Mouse (Mus musculus) c-Kit-positive CD71-positive TER-119-negative erythroid progenitor cells, embryonic 14.5 days (primary cell): ENCODE measurements around the gene Gfra1.

Experiments
- DNase-seq: peaks from one replicate; pipeline ENCODE4 v3.0.0-alpha.2; 2013; ENCODE audit warnings: low read depth

Gene Gfra1

GRCm38 (mm10) chr19:58251095-58251494 is 204.6 kb downstream of the Gfra1 start:
- DNase-seq, result no peak

DNA sequence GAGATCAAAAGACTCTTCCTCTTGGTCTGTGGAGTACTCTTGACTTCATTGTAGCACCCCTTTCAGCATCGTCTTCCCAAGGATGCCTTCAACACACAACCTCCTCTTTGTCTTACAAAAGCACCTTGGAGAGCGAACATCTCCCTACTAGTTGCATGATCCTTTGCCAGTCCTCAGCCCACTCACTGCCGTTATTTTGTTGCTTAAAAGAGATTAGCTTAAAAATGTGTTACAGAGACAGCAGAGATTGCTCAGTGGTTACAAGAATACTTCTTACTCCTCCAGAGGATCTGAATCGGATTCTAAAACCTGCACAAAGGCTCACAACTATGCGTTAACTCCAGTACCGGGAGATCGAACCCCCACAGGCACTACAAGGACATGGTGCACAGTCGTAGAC is 205.5 kb downstream of the Gfra1 start:
- no peak for DNase-seq

DNA sequence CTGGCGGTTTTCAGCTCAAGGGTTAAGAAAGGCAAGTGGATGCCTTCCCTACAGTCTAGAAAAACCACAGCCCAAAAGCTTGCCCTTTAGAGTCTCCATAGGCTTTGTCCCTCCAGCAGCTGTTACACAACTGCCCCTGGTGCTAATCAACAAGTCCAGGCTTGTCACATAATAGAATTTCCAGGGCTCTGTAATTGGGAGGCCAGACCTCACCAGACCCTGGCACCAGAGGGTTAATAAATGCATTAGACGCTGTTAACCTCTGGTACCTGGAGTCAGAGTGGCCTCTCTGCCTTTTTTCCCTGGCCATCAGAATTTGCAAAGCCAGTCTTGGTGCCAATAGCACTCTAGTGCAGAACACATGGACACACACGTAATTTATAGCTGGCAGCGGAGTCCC is 211.6 kb downstream of the Gfra1 start:
- DNase-seq, result no peak

GRCm38 (mm10) chr19:58243604-58244003 is 212.1 kb downstream of the Gfra1 start:
- no peak for DNase-seq

- DNase-seq, result no peak
Observed at GRCm38 (mm10) chr19:58238325-58238724, 217.4 kb downstream of the Gfra1 start.

DNA sequence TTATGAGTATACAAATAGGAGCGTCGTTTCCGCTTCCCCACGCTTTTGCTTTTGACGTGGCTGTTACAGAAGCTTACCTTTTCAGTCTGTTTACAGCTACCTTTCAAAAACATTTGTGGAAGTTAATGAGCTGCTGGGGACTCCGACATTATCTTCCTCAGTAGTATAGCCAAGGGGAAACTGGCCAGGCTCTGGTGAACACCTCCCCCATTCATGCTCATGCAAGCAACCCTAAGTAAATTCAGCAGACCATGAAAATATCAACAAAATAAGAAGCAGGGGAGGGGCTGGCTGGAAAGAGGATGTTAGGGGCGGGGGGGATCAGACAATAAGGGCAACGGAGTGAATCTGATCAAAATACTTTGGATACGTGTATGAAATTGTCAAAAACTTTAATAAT is 228.0 kb downstream of the Gfra1 start:
- DNase-seq, result no peak

GRCm38 (mm10) chr19:58226882-58227281 is 228.8 kb downstream of the Gfra1 start:
- DNase-seq, result no peak

DNA sequence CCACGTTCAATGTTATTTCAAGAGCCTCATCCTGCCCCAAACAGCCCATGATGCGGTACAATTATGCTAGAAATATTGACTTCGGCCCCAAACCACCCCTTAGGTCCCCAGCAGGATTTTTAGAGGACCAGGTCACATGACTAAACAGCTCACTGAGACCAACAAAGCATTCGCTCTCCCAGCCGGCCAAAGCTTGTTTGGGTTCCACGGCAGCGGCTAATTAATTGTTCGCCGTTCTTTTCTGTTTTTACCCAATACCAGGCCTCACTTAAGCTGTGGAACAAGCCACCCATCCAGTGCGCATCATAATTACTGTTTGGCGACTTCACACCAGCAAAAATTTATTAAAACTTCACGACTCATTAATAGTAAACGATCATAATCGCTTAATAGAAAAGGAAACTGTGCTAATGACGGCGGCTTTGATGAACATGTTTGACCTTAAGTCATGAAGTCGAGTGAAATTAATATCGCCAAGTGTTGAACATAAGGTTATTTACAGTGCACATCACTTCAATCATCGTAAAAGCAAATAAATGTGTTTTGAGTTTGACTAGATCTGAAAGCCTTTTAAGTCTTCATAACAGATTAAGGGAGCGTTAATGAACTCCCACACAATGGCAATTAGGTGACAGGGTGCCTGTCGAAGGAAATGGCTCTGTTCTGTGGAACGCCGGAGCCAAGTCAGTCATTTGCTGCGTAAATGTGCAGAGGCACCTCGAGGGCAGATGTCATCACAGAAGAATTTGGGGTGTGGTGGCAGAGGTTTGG is 235.5 kb downstream of the Gfra1 start:
- no peak for DNase-seq

DNA sequence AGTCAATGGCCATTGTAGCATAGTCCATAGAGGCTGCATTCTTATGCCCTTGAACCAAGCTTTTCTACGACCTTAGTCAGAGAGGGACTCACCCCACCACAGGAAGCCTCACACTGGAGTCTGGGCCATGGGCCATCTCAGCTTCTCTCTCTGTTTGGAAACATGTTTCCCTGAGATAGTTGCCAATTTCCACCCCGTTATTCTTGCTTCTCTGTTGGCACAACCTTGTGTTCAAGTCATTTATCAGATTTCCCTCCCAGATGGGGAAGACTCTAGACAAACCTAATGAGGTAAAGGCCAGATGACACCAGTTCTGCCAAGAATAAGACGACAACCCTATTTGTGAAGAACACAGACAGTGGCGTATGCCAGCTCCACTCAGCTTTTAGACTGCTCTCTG is 238.1 kb downstream of the Gfra1 start:
- no peak for DNase-seq

GRCm38 (mm10) chr19:58206496-58207044 is 249.1 kb downstream of the Gfra1 start:
- no peak for DNase-seq

DNA sequence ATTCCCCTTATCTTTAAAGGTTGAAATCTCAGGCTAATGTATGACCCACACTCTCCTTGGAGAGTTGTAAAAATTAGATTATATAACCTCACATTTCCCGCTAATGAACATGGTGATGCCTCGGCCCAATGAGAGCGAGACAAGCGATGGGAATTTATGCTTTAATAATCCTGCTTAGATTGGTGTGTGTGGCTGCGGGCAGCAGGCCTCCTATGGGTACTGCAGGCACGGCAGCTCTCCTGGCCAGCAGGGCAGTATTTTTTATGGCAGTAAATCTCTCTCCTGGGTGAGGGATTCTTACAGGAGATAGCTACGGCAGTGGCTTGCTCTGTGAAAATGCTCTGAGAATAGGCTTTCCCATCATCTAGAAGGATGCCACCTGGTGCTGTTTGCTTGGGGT is 250.2 kb downstream of the Gfra1 start:
- DNase-seq, result no peak

GRCm38 (mm10) chr19:58202627-58203026 is 253.1 kb downstream of the Gfra1 start:
- DNase-seq, result no peak

DNA sequence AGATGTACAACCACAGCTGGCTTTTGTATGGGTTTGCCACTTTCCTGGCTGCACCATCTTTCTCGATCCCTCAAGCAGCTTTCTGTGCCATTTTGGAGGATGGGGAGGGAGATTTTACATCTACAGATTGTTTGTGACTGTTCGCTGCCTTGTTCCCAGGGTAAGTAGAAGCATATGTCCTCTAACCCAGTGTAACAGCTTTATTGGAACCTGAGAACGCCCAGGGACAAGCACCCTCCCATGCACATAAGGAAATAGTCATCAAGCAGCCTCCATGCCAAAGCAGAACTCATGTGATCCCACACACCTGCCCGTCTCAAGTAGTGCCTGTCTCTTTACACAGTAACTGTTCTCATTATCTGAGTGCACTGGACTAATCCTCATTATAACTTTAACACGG is 256.0 kb downstream of the Gfra1 start:
- no peak for DNase-seq

DNA sequence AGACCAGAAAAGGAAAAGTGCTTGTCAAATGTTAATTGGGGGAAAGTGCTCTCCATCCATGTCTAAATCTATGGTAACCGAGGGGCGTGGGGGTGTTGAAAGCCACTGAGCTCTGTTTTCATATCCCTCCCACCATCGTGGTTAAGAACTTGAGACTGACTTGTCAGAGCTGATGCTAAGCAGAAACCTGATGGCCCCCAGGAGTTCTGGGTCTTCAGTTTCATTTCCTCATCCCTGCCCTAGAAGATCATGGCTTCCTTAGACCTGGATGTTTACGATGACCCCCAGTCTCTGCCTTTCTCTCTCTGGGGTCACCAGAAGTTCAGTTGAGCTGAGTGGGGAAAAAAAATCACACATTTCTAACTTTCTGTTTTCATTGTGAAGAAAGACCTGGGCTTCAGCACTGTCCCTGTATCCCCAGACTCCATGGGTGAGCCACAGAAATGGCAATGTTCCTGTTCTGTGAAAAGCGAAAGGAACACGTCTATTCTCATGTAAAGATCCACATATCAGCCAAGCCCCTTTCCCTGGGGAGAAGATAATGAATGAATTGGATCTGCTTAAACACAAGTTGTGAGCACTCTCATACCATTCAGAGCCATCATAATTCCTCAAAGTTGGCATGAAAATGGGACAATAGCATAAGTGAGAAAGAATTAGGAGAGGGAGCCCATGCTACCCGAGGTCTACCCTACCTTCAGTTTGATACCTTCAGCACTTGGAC is 261.8 kb downstream of the Gfra1 start:
- no peak for DNase-seq

DNA sequence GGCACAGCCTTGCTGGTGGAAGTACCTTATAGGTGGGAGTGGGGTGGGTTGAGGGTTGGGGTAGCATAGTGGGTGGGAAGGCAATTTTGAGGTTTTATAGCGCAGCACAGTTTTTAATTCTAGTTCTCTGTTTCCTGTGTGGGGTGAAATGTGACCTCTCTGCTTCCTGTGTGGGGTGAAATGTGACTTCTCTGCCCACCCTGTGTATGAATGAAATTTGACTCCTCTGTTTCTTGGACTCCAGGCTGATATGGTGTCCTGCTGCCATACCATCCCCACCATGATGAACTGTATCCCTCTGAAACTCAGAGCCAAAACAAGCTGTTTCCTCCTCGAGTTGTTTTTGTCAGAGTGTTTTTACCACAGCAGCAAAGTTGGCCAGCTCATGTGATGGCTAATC is 264.8 kb downstream of the Gfra1 start:
- no peak for DNase-seq

DNA sequence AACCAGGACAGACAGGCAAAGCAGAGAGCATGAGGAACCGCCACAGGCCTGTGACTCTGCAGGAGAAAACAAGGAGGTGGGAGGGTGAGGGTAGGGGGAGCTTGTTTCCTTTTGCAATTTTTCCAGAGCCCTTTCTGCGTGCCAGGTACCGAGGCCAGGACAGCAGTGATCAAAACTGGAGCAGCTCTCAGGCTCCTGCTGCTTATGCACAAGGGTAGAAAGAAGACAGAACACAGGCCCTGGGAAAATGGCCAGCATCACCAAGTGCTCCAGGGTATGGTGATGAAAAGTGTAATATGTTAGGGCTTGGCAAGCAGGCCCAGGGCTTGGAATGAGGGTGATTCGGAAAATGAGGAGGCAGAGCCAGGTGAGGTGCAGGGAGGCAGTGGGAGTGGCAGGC is 269.2 kb downstream of the Gfra1 start:
- DNase-seq, result no peak
